Mouse (Mus musculus): ENCODE results near the gene Slc22a18.

The Slc22a18 gene

DNA sequence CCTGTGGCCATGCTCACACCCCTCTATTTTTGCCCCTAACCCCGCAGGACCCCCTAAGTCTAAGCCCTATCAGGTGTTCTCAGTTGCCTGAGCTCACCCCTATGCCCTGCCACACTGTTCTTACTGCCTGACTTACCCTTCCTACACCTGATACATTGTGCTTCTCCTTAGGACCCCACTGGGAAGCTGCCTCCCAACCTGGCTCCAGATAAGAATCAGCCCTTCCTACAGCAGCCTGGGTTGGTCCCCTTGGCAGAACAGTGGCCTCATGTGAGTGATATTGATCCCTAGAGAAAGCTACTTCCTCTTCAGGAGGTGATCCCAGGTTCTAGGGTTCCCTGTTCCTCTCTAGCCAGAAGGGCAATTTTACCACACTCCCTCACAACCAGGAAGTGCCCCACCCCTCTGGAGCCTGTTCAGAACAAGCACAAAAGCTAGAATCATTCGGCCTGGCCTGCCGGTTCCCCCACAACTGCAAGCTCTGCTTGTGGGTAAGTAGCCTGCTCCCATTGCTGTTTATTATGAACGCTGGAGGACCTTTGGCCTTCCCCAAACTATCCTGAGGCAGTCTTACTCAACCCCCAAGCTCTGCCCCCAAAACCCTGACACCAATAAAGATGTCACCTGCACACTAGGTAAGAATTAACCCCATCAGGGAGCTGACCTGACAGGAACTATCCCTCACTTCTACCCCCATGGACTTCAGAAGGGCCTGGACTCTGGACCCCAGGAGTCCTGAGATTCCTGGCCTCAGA lies at the start of gene Slc22a18:
Gene Slc22a18, plus strand, starts transcription at position 390 of the 755 bp plus-strand sequence.
- DNase-seq = no peak

GRCm38 (mm10) chr7:143428142-143428813 lies 45.3 kb upstream of the Slc22a18 start:
- DNase-seq = peak; percentile 98

GRCm38 (mm10) chr7:143428814-143429499 lies 44.6 kb upstream of the Slc22a18 start:
- DNase-seq = peak; percentile 62

- DNase-seq = no peak
These were observed 40.9 kb upstream of the Slc22a18 start for GRCm38 (mm10) chr7:143432631-143433030.

DNA sequence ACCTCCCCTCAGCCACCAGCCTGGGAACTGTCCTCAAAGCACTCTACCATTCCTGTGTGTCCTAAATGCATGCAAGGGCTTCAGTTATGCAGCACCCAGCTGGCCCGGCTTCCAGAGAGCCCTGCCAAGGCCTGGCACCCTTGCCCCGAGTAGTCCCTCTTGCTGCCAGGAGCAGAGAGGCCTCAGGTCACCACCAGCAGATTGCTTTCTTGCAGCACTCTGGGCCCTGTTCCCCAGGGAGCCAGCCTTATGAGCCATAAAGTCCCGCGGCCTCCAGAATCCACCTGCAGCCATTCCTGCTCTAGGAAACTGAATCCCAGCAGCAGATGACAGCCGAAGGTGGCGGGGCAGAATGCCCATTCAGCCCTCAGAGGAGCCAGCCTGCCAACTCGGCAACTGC lies 40.2 kb upstream of the Slc22a18 start:
- DNase-seq = peak; percentile 66

DNA sequence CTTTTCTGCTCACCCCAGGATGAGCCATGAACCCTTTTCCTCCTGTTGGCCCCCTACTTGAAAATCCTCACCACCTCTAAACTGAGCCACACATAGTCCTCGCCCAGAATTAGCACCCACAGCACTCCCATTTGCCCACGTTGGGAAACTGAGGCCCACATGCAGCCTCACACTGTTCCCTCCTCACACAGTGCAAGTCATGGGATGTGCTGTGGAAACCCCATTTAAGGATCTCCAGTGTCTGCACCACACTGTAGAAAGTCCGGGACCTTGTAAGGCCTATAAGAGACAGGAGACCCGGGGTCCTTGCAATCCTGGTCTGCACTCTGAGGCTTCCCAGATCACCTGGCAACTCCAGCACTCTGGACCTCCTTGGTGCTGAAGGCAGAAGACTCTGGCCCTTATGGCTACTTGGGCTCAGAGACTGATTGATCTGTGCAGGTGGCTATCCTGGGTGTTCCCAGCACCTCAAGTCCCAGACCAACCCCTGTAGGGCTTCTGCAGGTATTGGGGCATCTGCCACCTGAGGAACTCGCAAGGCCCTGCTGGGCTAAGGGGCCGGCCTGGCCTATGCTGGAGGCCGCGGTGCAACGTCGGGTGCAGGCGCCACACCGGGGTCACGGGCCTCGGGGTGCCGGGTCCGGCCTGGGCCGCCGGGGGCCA lies 36.2 kb upstream of the Slc22a18 start:
- no peak for DNase-seq

- no peak for DNase-seq
These were observed 35.5 kb upstream of the Slc22a18 start for GRCm38 (mm10) chr7:143437894-143438581.

- no peak for DNase-seq
These were observed 34.6 kb upstream of the Slc22a18 start for GRCm38 (mm10) chr7:143438965-143439364.

GRCm38 (mm10) chr7:143444580-143444954 lies 29.0 kb upstream of the Slc22a18 start:
- no peak for DNase-seq

DNA sequence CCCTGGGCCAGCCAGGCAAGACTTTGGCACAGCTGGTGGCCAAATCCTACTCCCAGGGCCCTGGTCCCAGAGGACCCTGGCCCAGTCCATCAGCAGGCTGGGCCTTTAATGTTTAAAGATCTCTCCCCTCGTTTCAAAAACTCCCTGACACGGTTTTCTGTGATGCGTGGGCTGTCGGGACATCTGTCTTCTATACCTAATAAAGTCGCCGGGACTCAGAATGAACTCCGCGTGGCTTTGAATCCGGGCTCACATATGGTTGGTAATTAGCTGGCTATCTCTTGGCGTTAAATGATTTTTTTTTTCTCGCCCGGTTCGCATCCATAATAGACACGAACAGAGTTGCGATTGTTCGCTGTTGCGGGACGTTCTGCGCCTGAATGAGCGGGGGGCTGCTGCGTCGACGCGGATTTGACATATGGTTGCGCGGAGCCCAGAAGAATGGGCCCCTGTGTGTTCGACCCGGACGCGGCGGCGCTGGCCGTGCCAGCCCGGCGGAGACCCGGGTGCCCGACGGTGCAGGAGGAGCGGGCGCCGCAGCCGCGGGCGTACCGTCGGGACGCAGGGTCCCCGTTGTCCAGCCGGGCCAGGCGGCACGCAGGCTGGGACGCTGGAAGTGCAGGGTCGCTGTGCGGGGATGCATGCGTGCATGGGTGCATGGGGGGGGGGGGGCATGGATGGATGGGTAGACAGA lies 28.4 kb upstream of the Slc22a18 start:
- no peak for DNase-seq

- no peak for DNase-seq
These were observed 27.7 kb upstream of the Slc22a18 start for GRCm38 (mm10) chr7:143445651-143446460.

GRCm38 (mm10) chr7:143447130-143447529 lies 26.4 kb upstream of the Slc22a18 start:
- DNase-seq = peak; percentile 94

- DNase-seq = no peak
These were observed 14.6 kb upstream of the Slc22a18 start for GRCm38 (mm10) chr7:143458963-143459331.

GRCm38 (mm10) chr7:143459332-143460211 lies 14.0 kb upstream of the Slc22a18 start:
- no peak for DNase-seq

GRCm38 (mm10) chr7:143460217-143460834 lies 13.2 kb upstream of the Slc22a18 start:
- DNase-seq = no peak

DNA sequence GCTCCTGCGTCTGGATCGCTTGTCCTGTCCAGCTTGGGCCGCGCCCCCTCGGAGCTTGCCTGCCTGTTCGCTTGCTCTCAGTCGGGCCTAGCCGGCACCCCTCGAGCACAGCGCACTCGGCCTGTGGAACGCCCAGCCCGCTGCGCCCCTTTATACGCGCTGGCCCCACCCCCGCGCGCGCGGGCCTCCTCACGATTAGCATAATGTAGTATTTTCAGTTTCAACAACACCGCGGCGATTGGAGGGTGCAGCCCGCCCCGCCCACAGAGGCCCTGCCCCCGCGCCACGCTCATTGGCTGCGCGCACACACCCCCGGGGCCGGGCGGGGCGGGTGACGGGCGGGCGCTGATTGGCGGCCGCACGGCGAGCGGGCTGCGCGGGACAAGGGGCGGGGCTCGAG lies 12.7 kb upstream of the Slc22a18 start, which contains the start of gene Cdkn1c:
Gene Cdkn1c, minus strand, starts transcription at position 177 of the 400 bp plus-strand sequence.
- no peak for DNase-seq

DNA sequence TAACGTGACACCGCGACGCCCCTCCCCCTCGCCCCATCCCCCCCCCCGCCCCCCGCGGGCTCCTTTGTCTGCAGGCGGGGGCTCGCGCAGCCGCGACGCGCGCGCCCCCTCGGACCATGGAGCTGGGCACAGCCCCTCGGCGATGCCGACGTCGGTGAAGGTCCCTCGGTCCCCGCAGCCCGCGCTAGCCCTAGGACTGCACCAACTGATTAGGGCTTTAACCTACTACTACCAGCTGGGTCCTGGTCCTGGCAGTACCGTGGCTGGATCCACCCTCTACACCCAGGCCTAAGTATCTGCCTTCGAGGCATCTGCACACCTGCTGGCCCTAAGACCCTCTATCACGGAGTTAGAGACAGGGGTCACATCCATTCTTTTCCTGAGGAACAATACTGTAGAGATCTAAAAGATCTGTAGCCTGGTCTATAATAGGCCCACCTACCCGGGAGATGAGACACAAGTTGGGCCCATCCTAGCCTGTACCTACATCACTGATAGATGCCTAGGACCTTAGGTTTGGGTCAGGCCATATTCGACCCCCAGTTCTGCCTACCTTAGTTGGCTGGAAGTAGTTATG lies 12.2 kb upstream of the Slc22a18 start:
- no peak for DNase-seq

GRCm38 (mm10) chr7:143461920-143462319 lies 11.6 kb upstream of the Slc22a18 start:
- no peak for DNase-seq

DNA sequence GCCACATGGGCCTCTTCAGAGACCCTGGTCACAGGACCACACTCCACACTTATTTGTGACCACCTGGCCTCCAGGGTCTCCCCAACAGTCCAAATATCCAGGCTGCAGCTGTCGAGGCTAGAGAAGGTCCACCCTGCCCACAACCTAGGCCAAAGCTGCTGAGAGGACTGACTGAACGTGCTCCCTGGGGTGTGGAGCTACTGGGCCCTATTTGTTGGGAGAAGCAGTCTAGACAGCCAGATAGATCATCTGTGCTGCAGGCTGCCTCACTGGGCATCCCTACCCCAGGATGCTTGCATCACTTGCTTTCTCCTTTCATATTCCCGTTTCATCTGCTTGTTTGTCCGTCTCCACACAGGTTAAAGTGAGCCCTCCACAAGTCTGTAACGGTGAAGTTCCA lies 11.0 kb upstream of the Slc22a18 start:
- DNase-seq = no peak

Data from cerebellum, adult 9-10 months (tissue).